Mouse (Mus musculus) brain, embryonic 14.5 days (tissue): ENCODE results near the gene Stat3. TPM values are rescaled to one million over a fixed set of nuclear protein-coding genes. Genes with fewer than 3 reads are reported as not detected.
A peak's percentile ranks its signal among the peaks of the same experiment; 100 is the strongest.

ENCODE experiments used
- DNase-seq: peaks from one replicate; pipeline ENCODE4 v3.0.0-alpha.2; 2011; ENCODE audit warnings: low read depth
- CTCF ChIP-seq: fragments of 200-500 bp; IDR thresholded peaks from 2 replicates; pipeline ENCODE4 v1.5.1; 2012; ENCODE audit warnings: inconsistent platforms, mild to moderate bottlenecking, moderate library complexity, borderline replicate concordance; ENCODE audit not compliant: insufficient read depth, insufficient read length; ENCODE audit errors: extremely low read depth
- POLR2A ChIP-seq: fragments of 200-500 bp; IDR thresholded peaks from 2 replicates; pipeline ENCODE4 v1.6.1; 2012; ENCODE audit warnings: mild to moderate bottlenecking, inconsistent platforms, borderline replicate concordance; ENCODE audit not compliant: poor library complexity, insufficient read depth, insufficient read length, severe bottlenecking; ENCODE audit errors: extremely low read depth
- polyA plus RNA-seq: library from polyadenylated mRNA; depleted of rRNA; stranded (reverse); fragments of >200 nt; gene quantifications from 2 replicates; pipeline ENCODE4 v1.2.3, GENCODE M21; 2012

The Stat3 gene
- polyA plus RNA-seq, 1 experiment = 36.9 TPM

GRCm38 (mm10) chr11:100897294-100898231 is 41.8 kb downstream of the Stat3 start:
- TF ChIP-seq POLR2A (no peak), CTCF (no peak)
- peak; percentile 91 for DNase-seq

- peak; percentile 18 for DNase-seq
- TF ChIP-seq CTCF (no peak), POLR2A (no peak)
Observed at GRCm38 (mm10) chr11:100896078-100896477, 43.3 kb downstream of the Stat3 start.

GRCm38 (mm10) chr11:100894146-100894918 is 45.0 kb downstream of the Stat3 start:
- DNase-seq = no peak
- TF ChIP-seq CTCF = no peak
- no peak for TF ChIP-seq POLR2A

- peak; percentile 99 for TF ChIP-seq CTCF
- TF ChIP-seq POLR2A = no peak
- peak; percentile 94 for DNase-seq
Observed at GRCm38 (mm10) chr11:100893482-100893881, 45.9 kb downstream of the Stat3 start.

- DNase-seq = no peak
- TF ChIP-seq CTCF = no peak
Observed at GRCm38 (mm10) chr11:100892435-100892834, 46.9 kb downstream of the Stat3 start.

GRCm38 (mm10) chr11:100891256-100892123 is 47.9 kb downstream of the Stat3 start:
- no peak for DNase-seq
- TF ChIP-seq POLR2A (no peak), CTCF (0 out of 2 replicates have a peak, but pooled peaks have one; percentile 1)

GRCm38 (mm10) chr11:100890481-100890880 is 48.9 kb downstream of the Stat3 start:
- peak; percentile 81 for DNase-seq
- TF ChIP-seq CTCF (no peak), POLR2A (no peak)

- no peak for DNase-seq
- TF ChIP-seq POLR2A (no peak), CTCF (no peak)
Observed at GRCm38 (mm10) chr11:100888348-100888820, 51.0 kb downstream of the Stat3 start.

- no peak for TF ChIP-seq POLR2A
Observed at GRCm38 (mm10) chr11:100887764-100888163, 51.6 kb downstream of the Stat3 start.

GRCm38 (mm10) chr11:100887236-100887635 is 52.1 kb downstream of the Stat3 start:
- no peak for TF ChIP-seq CTCF
- DNase-seq = no peak

More at GRCm38 (mm10) chr11:100887764-100888163, 51.6 kb downstream of the Stat3 start:
- DNase-seq = no peak
